Mouse (Mus musculus): ENCODE measurements around the gene Dgke.
A peak's percentile ranks its signal among the peaks of the same experiment; 100 is the strongest.
"Not testable (repeated sequence)": the region's sequence is repeated elsewhere in the genome, so short reads cannot be mapped to it uniquely, and the experiment has no call there.

Dgke gene

DNA sequence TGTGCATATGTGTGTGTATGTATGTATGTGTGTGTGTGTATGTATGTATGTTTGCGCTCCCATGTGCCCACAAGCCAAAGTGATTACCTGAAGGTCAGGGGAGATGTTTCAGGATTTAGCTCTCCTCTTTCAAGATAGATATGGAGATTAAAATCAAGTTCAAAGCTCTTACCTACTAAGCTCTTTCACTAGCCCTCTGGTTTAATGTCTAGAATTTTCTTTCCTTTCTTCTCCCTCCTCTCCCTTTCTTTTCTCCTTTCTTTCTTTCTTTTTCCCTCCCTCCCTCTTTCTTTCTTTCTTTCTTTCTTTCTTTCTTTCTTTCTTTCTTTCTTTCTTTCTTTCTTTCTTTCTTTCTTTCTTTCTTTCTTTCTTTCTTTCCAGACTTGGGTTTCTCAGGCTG, at the start of gene Dgke:
Dgke (minus strand) TSS at position 101 of the 400 bp plus-strand sequence.
- no peak for DNase-seq (ENCODE audit: low read depth, low spot score)

DNA sequence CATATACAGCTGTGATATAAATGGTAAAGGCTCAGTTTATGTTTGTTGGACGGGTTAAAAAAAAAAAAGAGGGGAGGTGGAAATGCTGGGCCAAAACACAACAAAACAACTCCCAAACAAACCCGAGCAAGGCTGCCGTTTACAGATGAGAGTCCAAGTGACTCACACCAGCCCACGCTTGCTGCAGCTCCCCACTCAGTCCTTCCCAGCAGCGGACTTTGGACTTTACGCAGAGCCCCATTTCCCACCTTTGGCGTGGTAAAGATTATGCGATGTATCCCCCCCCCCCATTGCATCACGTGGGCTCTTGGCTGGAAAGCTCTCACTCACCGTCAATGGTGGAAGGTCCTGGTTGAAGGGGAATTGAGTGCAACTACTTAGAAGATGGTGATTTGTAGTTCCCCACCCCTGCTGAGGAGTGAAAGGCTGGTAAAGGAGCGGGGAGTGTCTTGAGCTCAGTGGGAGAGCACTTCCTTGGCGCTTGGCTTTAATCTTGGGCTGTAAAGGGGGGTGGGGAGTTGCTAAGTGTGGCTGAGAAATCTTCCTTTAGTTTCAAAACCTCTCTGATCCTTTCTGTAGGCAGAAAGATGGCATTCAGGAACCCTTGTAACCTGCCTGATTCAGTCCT, 40.6 kb upstream of the Dgke start:
- peak; percentile 65 for DNase-seq (ENCODE audit: low read depth, low spot score)

DNA sequence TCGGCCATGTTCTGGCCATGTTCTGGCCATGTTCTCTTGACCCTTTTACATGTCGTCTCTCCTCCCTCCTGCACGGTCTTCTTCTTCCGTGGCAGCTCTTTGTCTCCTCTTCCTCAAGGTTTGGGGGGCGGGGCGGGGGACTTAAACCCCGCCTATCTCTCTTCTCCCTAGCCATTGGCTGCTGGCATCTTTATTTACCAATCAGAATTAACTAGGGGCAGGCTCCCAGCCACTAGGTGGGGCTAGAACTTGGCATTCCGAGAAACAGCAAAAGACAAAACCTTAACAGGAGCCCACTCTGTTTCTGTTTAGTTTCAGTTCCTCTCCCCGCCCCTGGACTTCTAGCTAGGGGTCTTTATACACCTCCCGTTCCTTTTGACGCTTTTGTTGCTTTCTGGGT, 39.2 kb upstream of the Dgke start:
- no peak for DNase-seq (ENCODE audit: low read depth, low spot score)

DNA sequence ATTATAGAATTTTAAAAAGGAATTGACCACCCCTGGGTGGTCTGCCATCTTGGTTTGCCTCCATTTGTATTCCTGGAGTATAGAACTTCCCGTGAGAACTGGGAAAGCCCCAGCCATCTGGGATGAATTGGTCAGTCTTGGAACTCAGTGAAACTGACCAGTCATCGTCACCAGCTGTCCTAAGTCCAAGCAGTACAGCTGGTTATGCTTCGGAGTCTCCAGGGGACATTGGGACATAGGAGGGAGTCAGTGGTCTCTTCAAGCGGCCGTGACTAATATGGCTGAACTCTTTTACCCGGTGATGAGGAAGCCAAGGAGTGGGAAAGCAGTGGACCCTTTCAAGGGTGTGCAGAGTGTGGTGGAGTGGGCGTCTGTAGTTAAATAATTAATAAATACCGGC, 38.6 kb upstream of the Dgke start:
- no peak for DNase-seq (ENCODE audit: low read depth, low spot score)

DNA sequence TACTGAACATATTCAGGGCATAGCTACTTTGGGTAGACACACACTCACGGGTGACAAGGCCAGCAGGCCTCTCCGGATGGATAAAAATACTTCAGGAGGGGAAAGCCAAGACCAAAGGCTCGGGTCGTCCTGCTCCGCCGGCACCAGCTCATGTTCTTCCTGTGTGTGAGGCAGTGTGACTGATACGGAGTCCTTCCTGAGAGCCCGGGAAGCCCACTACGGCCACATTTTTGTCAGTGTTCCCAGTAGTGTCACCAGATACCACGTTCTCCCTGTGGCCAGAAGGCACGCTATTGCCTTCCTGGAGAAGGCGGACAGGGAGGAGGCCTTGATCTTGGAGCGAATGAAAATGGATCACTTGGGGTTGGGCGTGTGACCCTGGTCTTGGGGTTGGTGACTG, 36.5 kb upstream of the Dgke start:
- DNase-seq (ENCODE audit: low read depth, low spot score) = no peak

DNA sequence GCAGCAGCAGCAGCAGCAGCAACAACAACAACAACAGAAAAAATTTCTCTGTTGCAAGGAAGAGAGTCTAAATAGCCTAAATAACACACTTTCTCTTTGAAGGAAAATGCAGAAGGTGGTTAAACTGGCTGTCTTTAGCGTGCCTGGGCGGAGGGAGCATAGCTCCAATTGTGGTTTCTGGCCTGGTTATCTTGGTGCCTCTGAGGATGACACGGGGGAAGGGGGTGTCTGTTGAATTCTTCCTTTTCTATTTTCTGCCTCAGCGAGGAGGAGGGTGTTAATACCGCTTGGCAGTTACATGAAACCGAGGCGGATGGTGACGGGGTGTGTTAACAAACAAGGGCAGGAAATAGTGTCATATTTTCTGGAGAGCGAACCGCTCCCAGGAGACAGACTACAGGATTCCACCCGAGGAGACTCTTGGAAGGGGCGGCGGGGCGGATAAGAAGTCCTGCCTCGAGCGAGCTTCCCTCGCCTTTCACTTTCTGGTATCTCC, 34.2 kb upstream of the Dgke start:
- DNase-seq (ENCODE audit: low read depth, low spot score) = peak; percentile 84

DNA sequence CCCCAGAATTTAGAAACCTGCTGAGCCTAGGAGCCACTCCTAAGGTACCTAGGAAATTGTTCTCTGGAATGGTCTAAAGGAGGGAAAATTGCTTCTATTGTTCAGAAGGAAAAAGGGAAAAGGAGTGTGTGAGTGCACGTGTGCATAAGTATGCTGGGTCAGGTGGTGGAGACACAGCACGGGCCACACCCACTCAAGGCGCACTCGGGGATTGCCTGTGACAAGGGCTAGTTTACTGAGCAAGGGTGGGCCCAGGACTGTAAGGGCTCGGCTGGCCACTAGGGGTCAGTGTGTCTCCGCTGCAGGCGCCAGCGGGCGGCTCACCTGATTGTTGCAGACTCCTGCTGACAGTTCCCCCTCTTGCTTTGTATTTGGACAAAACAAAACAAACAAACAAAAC, 33.8 kb upstream of the Dgke start:
- DNase-seq (ENCODE audit: low read depth, low spot score) = peak; percentile 89

DNA sequence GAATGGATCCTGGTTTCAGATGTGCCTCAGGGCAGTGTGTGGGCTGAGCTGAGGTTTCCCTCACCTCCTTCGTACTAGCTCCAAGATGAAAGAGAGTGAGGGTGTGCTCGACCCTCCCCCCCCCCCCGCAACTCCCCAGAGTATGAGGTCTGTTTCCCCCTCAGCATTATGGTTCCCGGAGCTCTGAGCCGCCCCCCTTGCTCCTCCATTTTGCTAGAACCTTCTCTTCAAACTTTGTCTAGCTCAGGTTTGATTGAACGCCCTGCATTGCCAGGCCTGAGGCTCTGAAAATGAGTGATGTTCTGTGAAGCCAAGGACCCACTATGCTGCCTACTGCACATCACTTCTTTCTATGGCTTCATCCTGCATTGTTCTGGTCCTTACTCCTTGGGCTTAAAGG, 32.3 kb upstream of the Dgke start:
- no peak for DNase-seq (ENCODE audit: low read depth, low spot score)

DNA sequence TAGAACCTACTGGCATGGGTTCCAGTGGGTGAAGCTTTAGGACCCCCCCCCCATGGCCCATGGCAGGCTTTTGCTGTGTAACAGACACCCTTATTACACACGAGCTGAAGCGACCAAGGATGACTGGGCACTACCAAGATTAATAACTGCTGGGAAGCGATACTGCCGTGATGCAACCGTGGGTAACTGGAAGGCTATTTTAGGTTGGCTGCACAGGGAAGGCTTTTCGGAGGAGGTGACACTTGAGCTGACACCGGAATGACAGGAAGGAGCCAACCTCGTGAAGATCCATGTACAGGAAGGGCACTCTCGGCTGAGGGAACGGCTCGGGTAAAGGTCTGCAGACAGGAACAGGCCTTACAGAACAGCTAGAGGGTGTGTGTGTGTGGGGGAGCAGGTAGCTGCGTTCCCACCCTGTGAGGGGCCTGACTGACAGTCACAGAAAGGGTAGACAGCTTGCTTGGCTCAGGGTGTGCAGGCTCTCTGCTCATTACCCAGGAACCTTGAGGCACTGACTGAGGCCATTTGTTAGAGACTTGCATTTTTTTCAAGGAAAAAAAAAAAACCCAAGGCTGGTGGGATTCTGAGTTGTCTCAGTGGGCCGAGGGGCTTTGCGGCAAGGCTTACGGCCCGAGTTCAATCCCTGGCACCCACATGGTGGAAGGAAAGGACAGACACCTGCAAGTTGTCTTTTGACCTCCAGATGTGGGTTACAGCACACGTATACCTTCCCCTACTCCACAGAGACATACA, 31.6 kb upstream of the Dgke start:
- DNase-seq (ENCODE audit: low read depth, low spot score) = no peak

DNA sequence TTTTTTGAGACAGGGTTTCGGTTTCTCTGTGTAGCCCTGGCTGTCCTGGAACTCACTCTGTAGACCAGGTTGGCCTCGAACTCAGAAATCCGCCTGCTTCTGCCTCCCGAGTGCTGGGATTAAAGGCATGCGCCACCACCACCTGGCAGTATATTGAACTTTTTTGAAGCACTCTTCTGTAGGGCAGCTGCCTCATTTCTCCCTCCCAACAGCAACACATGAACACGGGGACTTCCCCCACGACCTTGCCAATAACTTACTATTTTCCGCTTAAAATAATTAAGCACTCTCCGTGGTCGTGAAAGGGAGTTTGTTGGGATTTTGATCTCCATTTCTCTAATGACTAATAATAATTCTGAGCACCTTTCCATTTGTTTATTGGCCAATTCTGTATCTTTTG, 30.6 kb upstream of the Dgke start:
- not testable (repeated sequence) for DNase-seq (ENCODE audit: low read depth, low spot score)

DNA sequence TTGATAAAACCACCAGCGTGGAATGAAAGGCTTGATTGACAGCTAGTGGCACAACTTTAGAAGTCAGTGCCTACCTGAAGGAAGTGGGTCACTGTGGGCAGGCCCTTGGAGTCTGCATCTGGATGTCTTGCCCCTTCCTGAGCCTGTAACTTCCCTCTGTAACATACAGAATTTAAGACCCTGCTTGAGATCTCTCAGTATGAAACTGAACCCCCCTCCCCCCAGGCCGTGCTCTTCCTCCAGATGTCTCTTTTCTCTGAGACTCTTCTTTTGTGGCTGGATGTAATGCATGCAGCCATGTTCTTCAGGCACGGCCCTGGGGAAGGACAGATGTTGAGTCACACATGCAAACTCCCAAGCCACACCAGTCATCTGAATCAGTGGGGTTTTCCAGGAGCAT, 28.7 kb upstream of the Dgke start:
- DNase-seq (ENCODE audit: low read depth, low spot score) = no peak

DNA sequence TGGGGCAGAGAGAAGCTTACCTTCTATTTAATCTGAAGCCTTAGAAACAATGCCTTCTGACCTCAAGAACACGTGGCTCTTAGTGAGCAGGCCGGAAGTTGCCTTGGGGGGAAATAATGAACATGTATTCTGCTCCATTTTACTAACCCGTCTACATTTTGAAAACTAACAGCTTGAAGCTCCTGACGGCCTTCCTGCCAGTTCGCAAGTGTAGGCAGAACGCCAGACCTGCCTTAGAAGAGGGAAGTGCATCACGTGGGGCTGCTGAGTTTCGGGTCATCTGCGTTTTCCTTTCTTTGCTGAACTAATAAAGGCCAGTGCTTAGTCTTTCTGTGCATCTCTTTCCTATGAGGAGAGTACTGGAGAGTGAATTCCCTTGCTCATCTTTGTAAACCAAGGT, 26.1 kb upstream of the Dgke start:
- peak; percentile 62 for DNase-seq (ENCODE audit: low read depth, low spot score)

DNA sequence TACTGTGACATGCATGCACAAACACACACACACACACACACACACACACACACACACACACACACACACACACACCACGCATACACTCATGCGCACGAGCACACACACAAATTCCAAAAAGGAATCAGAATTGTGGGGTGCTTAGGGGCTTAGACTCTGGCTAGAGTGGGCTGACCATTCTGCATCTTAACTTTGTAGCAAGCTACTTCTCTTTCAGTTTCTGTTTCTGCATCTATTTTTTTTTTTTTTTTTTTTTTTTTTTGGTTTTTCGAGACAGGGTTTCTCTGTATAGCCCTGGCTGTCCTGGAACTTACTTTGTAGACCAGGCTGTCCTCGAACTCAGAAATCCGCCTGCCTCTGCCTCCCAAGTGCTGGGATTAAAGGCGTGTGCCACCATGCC, 23.7 kb upstream of the Dgke start:
- DNase-seq (ENCODE audit: low read depth, low spot score) = not testable (repeated sequence)

DNA sequence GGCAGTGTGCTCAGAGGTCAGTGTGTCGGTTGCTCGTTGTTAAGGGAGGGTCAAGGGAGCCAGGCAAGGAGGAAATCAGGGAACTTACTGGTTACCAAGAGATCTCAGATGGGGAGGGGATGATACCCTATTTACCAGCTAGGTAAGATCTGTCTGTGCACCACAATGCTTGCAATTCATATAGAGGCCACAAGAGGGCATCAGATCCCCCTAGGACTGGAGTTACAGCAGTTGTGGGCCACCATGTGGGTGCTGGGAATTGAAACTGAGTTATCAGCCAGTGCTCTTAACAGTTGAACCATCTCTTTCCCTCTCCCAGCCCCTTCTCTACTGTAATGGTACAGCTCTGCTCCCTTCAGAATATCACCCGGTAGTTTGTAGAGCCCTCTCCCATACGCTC, 22.1 kb upstream of the Dgke start:
- DNase-seq (ENCODE audit: low read depth, low spot score) = no peak

DNA sequence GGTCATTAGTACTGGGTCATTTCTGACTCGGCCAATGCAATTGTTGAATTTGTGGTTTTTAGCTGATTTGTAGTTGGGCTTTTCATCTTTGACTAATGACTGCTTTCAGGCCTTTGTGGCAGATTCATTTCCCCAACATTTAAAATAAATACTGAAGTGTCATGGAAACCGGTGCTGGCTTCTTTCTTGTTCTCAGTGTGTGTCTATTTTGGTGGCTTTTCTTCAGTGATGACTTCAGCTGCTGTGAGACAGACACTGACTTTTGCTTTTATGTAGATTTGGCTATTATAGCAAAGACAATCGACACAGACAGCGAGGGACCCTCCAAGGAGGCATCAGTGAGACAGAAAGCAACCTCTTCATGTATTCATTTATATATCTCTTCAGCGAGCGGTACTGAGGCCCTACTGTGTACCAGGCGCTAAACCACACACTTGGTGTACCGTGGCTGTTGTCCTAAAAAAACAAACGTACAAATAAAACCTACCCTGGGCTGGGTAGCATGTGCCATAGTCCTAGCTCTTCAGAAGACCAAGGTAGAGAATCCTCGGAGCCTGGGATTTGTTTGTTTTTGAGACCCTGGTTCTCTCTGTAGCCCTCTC, 19.7 kb upstream of the Dgke start:
- peak; percentile 24 for DNase-seq (ENCODE audit: low read depth, low spot score)

DNA sequence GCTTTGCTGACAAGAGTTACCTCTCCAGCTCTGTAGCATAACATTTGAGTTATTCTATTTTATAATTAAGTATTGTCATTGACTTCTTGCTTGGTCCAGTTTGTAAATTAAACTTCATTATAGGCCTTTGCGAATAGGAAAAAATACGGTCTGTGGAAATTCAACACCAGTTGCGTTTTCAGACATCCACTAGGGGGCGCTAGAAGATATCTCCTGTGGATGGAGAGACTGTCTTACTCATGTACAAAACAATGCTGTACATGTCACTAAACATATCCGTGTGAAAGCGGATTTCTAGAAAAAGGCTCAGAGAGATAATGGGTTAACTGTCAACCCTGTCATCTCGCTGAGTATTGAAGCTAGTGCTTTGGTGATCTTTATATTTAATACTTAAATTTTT, 18.0 kb upstream of the Dgke start:
- peak; percentile 69 for DNase-seq (ENCODE audit: low read depth, low spot score)

DNA sequence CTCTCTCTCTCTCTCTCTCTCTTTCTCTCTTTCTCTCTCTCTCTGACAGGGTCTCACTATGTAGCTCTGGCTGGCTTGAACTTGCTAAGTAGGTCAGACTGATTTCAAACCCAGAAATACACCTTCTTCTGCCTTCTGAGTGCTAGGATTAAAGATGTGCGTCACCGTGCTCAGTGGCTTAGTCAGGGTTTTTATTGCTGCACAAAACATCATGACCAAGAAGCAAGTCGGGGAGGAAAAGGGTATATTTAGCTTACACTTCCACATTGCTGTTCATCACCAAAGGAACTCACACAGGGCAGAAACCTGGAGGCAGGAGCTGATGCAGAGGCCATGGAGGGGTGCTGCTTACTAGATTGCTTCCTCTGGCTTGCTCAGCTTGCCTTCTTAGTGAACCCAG, 16.0 kb upstream of the Dgke start:
- peak; percentile 45 for DNase-seq (ENCODE audit: low read depth, low spot score)

DNA sequence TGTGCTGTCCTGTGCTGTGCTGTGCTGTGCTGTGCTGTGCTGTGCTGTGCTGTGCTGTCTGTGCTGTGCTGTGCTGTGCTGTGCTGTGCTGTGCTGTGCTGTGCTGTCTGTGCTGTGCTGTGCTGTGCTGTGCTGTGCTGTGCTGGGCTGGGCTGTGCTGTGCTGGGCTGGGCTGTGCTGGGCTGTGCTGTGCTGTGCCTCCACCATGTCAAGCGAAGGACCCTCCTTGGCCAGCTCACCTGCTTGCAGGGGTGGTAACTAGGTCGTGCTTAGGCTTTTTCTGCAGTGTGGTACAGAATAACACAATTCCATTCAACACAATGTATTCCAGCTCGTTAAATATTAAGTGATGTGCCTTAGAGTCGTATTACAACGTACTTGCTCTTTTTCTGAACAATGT, 15.3 kb upstream of the Dgke start:
- DNase-seq (ENCODE audit: low read depth, low spot score) = not testable (repeated sequence)

DNA sequence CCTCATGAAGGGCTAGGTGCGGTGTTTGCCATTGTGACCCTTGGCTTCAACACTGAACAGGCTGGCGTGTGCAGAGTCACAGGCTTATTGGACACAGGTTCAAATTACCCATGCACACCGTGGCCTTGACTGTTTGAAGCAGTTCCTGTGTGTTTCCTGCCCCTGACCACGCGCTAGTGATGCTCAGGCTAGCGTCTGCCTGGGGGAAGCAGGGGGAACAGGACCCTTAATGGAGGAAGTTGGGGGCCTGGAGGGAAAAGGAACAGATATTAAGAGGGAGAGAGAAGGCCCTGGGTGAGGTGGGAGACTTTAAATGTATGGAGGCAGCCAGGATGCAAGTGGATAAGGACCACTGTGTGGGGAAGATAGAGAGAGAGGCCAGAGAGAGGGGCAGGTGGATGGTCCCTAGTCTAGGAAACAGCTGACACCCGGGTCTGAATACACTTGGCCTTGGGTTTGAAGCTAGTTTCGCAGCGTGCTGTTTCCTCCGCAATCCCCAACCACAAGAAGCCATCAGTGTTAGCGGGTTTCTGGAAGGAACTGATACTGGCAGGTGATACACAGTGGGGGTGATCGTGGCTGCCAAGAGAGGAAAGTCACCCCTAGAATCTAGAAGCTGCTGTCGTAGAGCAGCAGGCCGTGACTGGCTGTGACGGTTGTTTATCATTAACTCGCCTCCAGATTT, 12.5 kb upstream of the Dgke start:
- DNase-seq (ENCODE audit: low read depth, low spot score) = peak; percentile 92

DNA sequence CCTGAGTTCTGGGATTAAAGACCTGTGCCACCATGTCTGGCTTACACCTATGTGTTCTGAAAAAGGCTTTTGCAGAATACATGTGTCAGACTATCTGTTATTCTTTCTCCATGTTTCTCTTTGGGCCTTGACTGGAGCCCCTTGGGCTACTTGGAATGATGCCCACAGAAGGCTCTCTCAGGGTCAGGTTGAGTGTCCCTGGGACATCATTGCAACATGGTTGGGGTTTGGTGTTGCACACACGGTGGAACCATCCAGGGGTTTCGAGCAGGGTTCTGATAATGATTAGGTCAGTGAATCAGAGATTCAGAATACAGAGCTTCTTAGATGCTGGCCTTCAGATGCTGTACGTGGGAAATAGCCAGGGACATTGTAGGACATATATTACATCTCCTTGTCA, 11.7 kb upstream of the Dgke start:
- DNase-seq (ENCODE audit: low read depth, low spot score) = no peak

DNA sequence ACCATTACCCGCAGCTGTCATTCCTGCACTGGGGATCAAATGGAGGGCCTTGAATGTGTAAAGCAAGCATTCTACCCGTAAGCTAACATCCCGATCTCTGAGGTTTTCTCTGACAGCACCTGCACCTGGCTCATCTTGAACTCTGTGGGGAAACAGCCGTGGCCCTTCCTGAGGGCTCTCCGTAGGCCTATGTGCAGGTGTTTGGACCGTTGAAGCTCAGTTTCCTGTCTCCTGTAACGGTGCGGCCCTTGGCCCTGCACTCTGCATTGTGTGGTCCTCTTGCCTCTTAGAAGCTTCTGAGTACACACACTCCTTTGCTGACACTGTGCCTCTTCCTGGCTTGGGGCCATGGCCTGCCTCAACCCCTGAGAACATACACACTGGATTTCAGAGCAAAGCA, 11.0 kb upstream of the Dgke start:
- no peak for DNase-seq (ENCODE audit: low read depth, low spot score)

DNA sequence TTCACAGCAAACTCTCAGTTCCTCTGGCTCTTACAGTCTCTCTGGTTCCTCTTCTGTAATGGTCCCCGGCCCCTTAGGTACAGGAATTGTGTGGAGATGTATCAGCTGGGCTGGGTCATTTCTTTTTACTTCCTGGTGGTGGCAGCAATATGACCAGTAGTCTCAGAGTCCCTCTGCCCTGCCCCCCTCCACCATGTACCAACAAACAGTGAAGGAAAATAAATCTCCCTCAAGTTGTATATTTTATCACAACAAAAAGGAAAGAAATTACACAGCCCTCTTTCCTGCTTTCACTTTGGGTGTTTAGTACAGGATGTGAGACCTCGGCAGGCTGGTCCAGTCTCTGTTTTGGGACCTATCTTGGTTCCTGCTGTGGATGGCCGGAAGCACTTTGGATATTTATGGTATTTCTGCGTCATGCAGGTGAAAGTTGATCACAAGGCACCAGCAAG, 9.7 kb upstream of the Dgke start:
- DNase-seq (ENCODE audit: low read depth, low spot score) = peak; percentile 18
